Mouse (Mus musculus): ENCODE measurements around the gene Cdc37l1. TPM values are rescaled to one million over a fixed set of nuclear protein-coding genes. Genes with fewer than 3 reads are reported as not detected.

The Cdc37l1 gene
- polyA plus RNA-seq, 1 experiment from 2014 or later: 38.6 TPM

- H3K9ac ChIP-seq: no peak overlapping the region
- no peak overlapping the region for H3K4me2 ChIP-seq (replicated peaks)
- H3K27me3 ChIP-seq: no peaks in the 10 kb centered on the region
- no peak overlapping the region for H3K27ac ChIP-seq (replicated peaks)
- ATAC-seq (ENCODE audit: insufficient number of reproducible peaks, low FRiP score, low TSS enrichment, low read depth): no peak
- H3K36me3 ChIP-seq: peaks cover 44% of the 10 kb centered on the region
- H3K9me3 ChIP-seq (replicated peaks): no peaks in the 10 kb centered on the region
- H3K4me3 ChIP-seq (replicated peaks): no peak overlapping the region
- H3K4me1 ChIP-seq: no peaks in the 10 kb centered on the region
- WGBS: 86% methylated on average over 3 of the region's 3 CpGs
Measured at GRCm38 (mm10) chr19:29008069-29008706, 18.0 kb downstream of the Cdc37l1 start.

DNA sequence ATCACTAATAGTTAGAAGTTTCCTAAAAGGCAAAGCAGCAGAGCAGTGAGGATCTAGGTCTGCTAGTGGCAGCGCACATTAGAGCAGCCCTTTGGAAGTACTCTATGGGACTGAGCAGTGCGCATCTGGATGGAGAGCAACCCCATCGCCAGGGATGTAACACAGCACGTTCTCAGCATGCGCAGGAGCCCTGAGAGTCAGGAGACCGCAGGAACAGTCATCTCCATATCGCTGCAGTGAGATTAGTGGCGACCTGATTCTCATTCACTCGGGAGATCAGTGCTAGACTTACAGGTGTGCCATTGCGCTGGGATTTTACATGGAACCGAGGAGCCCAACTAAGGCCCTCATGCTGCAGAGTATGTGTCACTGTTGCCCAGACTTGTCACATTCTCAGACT is 18.9 kb downstream of the Cdc37l1 start:
- Histone ChIP-seq H3K36me3 (peaks cover 50% of the 10 kb centered on the region), H3K9me3 (replicated peaks) (no peaks in the 10 kb centered on the region), H3K27me3 (no peaks in the 10 kb centered on the region), H3K4me3 (replicated peaks) (no peak overlapping the region), H3K27ac (replicated peaks) (no peak overlapping the region), H3K4me2 (replicated peaks) (no peak overlapping the region), H3K9ac (no peak overlapping the region), H3K4me1 (no peaks in the 10 kb centered on the region)
- WGBS: 94% methylated on average over 11 of the region's 11 CpGs
- no peak for ATAC-seq (ENCODE audit: insufficient number of reproducible peaks, low FRiP score, low TSS enrichment, low read depth)

DNA sequence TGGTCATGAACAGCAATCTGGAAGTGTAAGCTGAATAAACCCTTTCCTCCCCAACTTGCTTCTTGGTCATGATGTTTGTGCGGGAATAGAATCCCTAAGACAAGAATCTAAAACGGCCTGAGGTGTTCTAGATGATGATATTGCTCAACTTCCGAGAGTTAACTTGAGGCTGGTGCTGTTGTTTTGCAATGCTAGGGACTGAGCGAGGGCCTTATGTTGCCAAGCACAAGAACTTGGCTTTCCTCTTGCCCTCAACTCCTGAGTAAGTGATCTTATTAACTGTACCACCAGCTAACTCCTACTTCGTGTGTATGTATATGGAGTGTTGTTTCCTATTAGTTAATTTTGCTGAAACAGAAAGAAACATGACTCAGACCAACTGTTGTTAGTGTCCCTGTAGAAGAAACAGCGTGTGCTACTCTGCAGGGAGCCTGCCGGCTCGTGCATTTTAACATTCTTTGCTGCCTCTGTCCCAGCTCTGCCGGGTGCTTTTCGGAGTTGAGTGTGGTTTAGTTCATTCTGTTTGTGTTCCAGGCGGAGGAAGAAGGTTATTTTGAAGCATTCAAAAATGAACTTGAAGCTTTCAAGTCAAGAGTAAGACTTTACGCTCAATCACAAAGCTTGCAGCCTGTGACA is 21.3 kb downstream of the Cdc37l1 start:
- Histone ChIP-seq H3K4me1 (no peaks in the 10 kb centered on the region), H3K4me2 (replicated peaks) (no peak overlapping the region), H3K9ac (no peak overlapping the region), H3K9me3 (replicated peaks) (no peaks in the 10 kb centered on the region), H3K36me3 (peaks cover 55% of the 10 kb centered on the region), H3K27ac (replicated peaks) (no peak overlapping the region), H3K27me3 (no peaks in the 10 kb centered on the region), H3K4me3 (replicated peaks) (no peak overlapping the region)
- no peak for ATAC-seq (ENCODE audit: insufficient number of reproducible peaks, low FRiP score, low TSS enrichment, low read depth)
- 80% methylated on average over 12 of the region's 12 CpGs for WGBS

- no peak overlapping the region for H3K27ac ChIP-seq (replicated peaks)
Measured at GRCm38 (mm10) chr19:29014466-29015055, 24.4 kb downstream of the Cdc37l1 start.

DNA sequence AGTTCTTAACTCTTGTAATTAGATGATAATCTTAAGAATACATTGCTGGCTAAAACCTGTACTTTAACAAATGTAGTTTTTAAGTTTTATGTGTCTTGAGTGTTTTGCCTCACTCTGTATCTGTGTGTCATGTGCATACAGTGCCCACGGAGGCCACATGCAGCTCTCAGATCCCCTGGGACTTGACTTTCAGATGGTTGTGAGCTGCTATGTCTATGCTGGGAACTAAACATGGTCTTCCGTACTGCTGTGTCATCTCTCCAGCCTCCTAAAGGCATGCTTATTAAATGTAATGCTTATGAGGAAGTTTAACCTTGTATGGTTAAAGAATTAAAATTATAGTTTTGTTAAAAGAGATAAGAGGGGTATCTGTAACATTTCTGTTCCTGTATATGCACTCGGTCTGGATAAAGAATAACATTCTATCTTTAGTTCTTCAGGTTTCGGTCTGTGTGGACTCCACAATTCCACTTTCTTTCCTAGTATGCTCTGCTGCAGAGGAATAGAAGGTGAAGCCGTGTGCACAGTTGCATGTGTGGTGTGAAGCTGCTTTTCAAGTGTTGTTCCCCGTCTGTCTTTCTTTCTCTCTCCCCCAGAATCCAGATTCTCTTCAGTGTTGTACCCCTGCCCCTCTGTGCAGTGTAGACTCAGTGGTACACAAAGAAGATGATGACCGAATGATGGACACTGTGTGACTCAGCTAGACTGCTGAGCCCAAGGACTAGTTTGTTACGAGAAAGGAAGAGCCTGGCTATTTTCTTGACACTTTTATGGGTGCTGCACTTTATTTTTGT is 25.5 kb downstream of the Cdc37l1 start:
- Histone ChIP-seq H3K4me2 (replicated peaks) (no peak overlapping the region), H3K4me1 (no peaks in the 10 kb centered on the region), H3K27me3 (no peaks in the 10 kb centered on the region), H3K4me3 (replicated peaks) (no peak overlapping the region), H3K27ac (replicated peaks) (no peak overlapping the region), H3K9me3 (replicated peaks) (no peaks in the 10 kb centered on the region), H3K9ac (no peak overlapping the region), H3K36me3 (peaks cover 62% of the 10 kb centered on the region)
- ATAC-seq (ENCODE audit: insufficient number of reproducible peaks, low FRiP score, low TSS enrichment, low read depth): no peak
- WGBS: 76% methylated on average over 8 of the region's 8 CpGs

More at GRCm38 (mm10) chr19:29014466-29015055, 24.4 kb downstream of the Cdc37l1 start:
- Histone ChIP-seq H3K4me1 (no peaks in the 10 kb centered on the region), H3K27me3 (no peaks in the 10 kb centered on the region), H3K9me3 (replicated peaks) (no peaks in the 10 kb centered on the region), H3K4me2 (replicated peaks) (no peak overlapping the region), H3K9ac (no peak overlapping the region), H3K36me3 (peaks cover 52% of the 10 kb centered on the region), H3K4me3 (replicated peaks) (no peak overlapping the region)
- 77% methylated on average over 5 of the region's 5 CpGs for WGBS
- ATAC-seq (ENCODE audit: insufficient number of reproducible peaks, low FRiP score, low TSS enrichment, low read depth): no peak

DNA sequence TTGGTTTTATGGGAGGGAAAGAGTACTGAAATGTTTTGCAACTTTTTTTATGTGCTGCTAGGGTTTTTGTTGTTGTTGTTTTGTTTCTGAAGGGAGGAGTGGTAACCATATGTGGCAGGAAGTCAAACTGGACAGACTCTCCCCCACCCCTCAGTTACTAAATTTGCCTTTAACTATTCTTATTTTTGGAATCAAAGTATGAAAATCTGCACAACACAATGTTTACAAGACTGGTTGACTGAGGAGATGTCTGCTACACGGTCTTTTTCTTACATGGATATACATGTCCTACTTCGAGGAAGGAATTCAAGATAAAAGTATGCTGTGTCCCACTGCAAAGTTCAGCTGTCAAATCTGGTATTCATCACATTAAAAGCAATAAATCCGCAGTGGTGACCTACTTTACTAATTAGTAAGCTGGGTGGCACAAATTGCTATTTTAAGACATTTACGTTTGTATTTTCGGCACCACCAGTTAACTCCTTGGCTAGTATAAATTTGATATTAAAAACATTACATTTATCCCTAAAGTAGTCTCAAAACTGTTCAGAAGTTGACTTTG is 26.1 kb downstream of the Cdc37l1 start:
- H3K9ac ChIP-seq: no peak overlapping the region
- H3K4me3 ChIP-seq (replicated peaks): no peak overlapping the region
- H3K27ac ChIP-seq (replicated peaks): no peak overlapping the region
- ATAC-seq (ENCODE audit: insufficient number of reproducible peaks, low FRiP score, low TSS enrichment, low read depth): no peak
- H3K27me3 ChIP-seq: no peaks in the 10 kb centered on the region
- H3K4me2 ChIP-seq (replicated peaks): no peak overlapping the region
- no peaks in the 10 kb centered on the region for H3K9me3 ChIP-seq (replicated peaks)
- peaks cover 58% of the 10 kb centered on the region for H3K36me3 ChIP-seq
- 66% methylated on average over 5 of the region's 5 CpGs for WGBS
- no peaks in the 10 kb centered on the region for H3K4me1 ChIP-seq

DNA sequence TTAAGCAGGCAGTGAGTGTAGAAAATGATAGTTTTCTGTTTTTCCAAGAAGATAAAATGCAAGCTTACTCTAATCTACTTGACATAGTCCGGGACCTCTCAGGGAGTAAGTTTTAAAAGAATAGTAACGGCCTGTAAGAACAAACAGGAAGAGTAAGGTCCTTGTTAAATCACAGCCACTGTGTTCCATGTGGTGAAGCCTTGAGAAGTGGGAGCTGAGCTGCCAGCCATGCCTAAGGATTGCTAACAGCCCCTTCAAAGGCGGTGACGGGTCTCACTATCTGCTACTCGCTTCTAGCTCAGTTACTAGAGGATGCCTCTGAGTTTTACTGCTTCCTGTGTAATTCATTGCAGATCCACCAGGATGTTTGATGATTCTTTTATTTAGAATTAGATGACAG is 26.6 kb downstream of the Cdc37l1 start:
- Histone ChIP-seq H3K4me1 (no peaks in the 10 kb centered on the region), H3K9me3 (replicated peaks) (no peaks in the 10 kb centered on the region), H3K4me3 (replicated peaks) (no peak overlapping the region), H3K27me3 (no peaks in the 10 kb centered on the region), H3K4me2 (replicated peaks) (no peak overlapping the region), H3K27ac (replicated peaks) (no peak overlapping the region), H3K9ac (no peak overlapping the region), H3K36me3 (peaks cover 57% of the 10 kb centered on the region)
- WGBS: 77% methylated on average over 5 of the region's 5 CpGs
- ATAC-seq (ENCODE audit: insufficient number of reproducible peaks, low FRiP score, low TSS enrichment, low read depth): no peak

- H3K27ac ChIP-seq (replicated peaks): no peak overlapping the region
- H3K36me3 ChIP-seq: peaks cover 55% of the 10 kb centered on the region
- no peak overlapping the region for H3K4me2 ChIP-seq (replicated peaks)
- H3K9ac ChIP-seq: no peak overlapping the region
- H3K9me3 ChIP-seq (replicated peaks): no peaks in the 10 kb centered on the region
- ATAC-seq (ENCODE audit: insufficient number of reproducible peaks, low FRiP score, low TSS enrichment, low read depth): no peak
- peaks cover 6% of the 10 kb centered on the region for H3K4me1 ChIP-seq
- WGBS: 92% methylated on average over 3 of the region's 3 CpGs
- no peaks in the 10 kb centered on the region for H3K27me3 ChIP-seq
- H3K4me3 ChIP-seq (replicated peaks): no peak overlapping the region
Measured at GRCm38 (mm10) chr19:29019647-29020046, 29.5 kb downstream of the Cdc37l1 start.

DNA sequence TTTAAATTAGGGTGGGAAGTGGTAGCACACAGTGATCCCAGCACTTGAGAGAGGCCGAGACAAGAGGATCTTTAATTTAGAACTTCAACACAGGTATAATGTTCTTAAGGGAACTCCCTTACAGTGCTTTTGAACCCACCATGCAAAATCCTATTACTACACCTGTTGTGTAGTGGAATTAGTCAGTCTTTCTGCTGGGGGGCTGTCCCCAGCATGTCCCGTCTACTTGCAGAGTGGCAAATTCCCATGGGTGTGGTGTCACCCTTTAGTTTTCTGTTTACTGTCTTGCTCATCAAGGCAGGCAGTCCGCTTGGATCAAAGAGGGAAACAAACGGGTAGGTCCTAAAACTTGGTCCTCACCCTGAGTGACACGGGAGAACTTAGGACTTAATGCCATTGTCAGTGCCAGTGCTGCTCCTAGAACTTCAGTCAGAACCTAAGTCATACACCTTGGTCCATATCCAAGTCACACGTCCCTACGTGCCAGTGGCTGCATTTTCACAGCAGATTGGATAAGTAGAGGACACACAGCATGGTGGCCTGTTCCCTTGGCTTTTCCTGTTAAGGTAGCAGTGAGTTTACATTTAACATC is 31.7 kb downstream of the Cdc37l1 start:
- Histone ChIP-seq H3K4me2 (replicated peaks) (no peak overlapping the region), H3K9me3 (replicated peaks) (no peaks in the 10 kb centered on the region), H3K27ac (replicated peaks) (no peak overlapping the region), H3K4me1 (peaks cover 6% of the 10 kb centered on the region), H3K27me3 (no peaks in the 10 kb centered on the region), H3K36me3 (peaks cover 61% of the 10 kb centered on the region), H3K9ac (no peak overlapping the region), H3K4me3 (replicated peaks) (no peak overlapping the region)
- ATAC-seq (ENCODE audit: insufficient number of reproducible peaks, low FRiP score, low TSS enrichment, low read depth): no peak
- WGBS: 90% methylated on average over 7 of the region's 7 CpGs

- Histone ChIP-seq H3K4me1 (peaks cover 6% of the 10 kb centered on the region), H3K9ac (no peak overlapping the region), H3K27me3 (no peaks in the 10 kb centered on the region), H3K4me3 (replicated peaks) (no peak overlapping the region), H3K4me2 (replicated peaks) (no peak overlapping the region), H3K27ac (replicated peaks) (peak overlapping the region; percentile 53; the same call in 1 of the 2 replicates), H3K9me3 (replicated peaks) (no peaks in the 10 kb centered on the region), H3K36me3 (peaks cover 49% of the 10 kb centered on the region)
- 55% methylated on average over 11 of the region's 11 CpGs for WGBS
- ATAC-seq (ENCODE audit: insufficient number of reproducible peaks, low FRiP score, low TSS enrichment, low read depth): no peak
Measured at GRCm38 (mm10) chr19:29024391-29024947, 34.3 kb downstream of the Cdc37l1 start.
